Mouse (Mus musculus) kidney, adult 2 months (tissue): ENCODE results near the gene Camk2d.

ENCODE experiments used
- CTCF ChIP-seq: fragments of 200-500 bp; conservative IDR thresholded peaks from 2 replicates; pipeline ENCODE4 v1.5.1; 2011; ENCODE audit warnings: low read depth, mild to moderate bottlenecking, control low read depth, low read length, moderate library complexity, mixed read lengths; ENCODE audit not compliant: insufficient read depth, insufficient read length
- POLR2A ChIP-seq: fragments of 200-500 bp; IDR thresholded peaks from one replicate; pipeline ENCODE4 v1.6.1; 2011; ENCODE audit warnings: low read depth, low read length, control low read depth

DNA sequence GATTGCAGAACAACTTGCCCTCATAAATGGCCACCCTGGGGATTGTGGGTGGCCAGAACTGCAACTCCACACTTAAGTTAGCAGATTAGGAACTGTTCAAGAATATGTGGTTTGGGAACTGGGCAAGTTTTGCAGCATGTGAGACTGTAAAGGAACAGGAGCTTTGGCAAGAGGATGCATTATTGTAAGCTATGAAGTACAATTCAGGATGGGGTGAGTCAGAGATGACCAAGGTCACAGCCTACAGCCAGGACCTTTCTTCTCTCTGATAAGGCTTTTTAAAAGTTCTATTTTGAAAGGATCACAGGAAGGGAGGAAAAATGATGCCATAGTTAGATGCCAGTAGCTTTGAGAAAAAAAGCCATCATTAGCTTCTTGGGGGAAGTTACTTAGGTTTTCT, 48.2 kb upstream of the Camk2d start:
- TF ChIP-seq POLR2A = no peak
- no peak for TF ChIP-seq CTCF
